Mouse (Mus musculus): ENCODE measurements around the gene Sat1. TPM values are rescaled to one million over a fixed set of nuclear protein-coding genes. Genes with fewer than 3 reads are reported as not detected.

Gene Sat1
- polyA plus RNA-seq (2012; rRNA removed) = 6.8 and 12.4 TPM in 2 replicates

GRCm38 (mm10) chrX:155216271-155216670 is at the start of gene Sat1:
Gene Sat1, minus strand, starts transcription at chrX:155216449.
- peaks cover 7% of the 10 kb centered on the region for H3K36me3 ChIP-seq (ENCODE audit: control insufficient read depth, insufficient read depth, low read length)
- TF ChIP-seq POLR2A (IDR thresholded peaks at IDR 0.05; ENCODE audit: low read depth, low read length) (no peak; the same call in 1 of the 2 replicates), CTCF (IDR thresholded peaks at IDR 0.05; ENCODE audit: extremely low read depth, insufficient read length, insufficient replicate concordance, low read depth, low read length) (peak; percentile 63; the same call in 1 of the 2 replicates)
- peak within 1 kb of the TSS; percentile 99 for H3K4me3 ChIP-seq (ENCODE audit: low read depth, low read length)
- no peaks in the 10 kb centered on the region for H3K27me3 ChIP-seq (ENCODE audit: control insufficient read depth, insufficient read depth, low read length)
- H3K4me1 ChIP-seq (ENCODE audit: control insufficient read depth, insufficient read depth, insufficient read length, low read length) = no peaks in the 10 kb centered on the region
- whole genome bisulfite sequencing = 13% methylated on average over 26 of the region's 26 CpGs
- H3K27ac ChIP-seq (ENCODE audit: insufficient read depth, low read depth, low read length) = peak within 1 kb of the TSS; percentile 100

GRCm38 (mm10) chrX:155262915-155263252 is 46.6 kb upstream of the Sat1 start:
- H3K4me1 ChIP-seq (ENCODE audit: control insufficient read depth, insufficient read depth, insufficient read length, low read length) = no peaks in the 10 kb centered on the region
- H3K27me3 ChIP-seq (ENCODE audit: control insufficient read depth, insufficient read depth, low read length) = no peaks in the 10 kb centered on the region
- H3K36me3 ChIP-seq (ENCODE audit: control insufficient read depth, insufficient read depth, low read length) = no peaks in the 10 kb centered on the region
- H3K4me3 ChIP-seq (ENCODE audit: low read depth, low read length) = peak overlapping the region; percentile 97
- peak overlapping the region; percentile 68; the same call in 1 of the 2 replicates for H3K27ac ChIP-seq (ENCODE audit: insufficient read depth, low read depth, low read length)
- WGBS = 23% methylated on average over 1 of the region's 1 CpGs
- TF ChIP-seq POLR2A (IDR thresholded peaks at IDR 0.05; ENCODE audit: low read depth, low read length) (no peak), CTCF (IDR thresholded peaks at IDR 0.05; ENCODE audit: extremely low read depth, insufficient read length, insufficient replicate concordance, low read depth, low read length) (no peak)

- TF ChIP-seq CTCF (IDR thresholded peaks at IDR 0.05; ENCODE audit: extremely low read depth, insufficient read length, insufficient replicate concordance, low read depth, low read length) (peak; percentile 57; the same call in 1 of the 2 replicates), POLR2A (IDR thresholded peaks at IDR 0.05; ENCODE audit: low read depth, low read length) (peak; percentile 77)
- peak within 1 kb of the TSS; percentile 68 for H3K27ac ChIP-seq (ENCODE audit: insufficient read depth, low read depth, low read length)
- 8% methylated on average over 36 of the region's 37 CpGs for WGBS
- H3K36me3 ChIP-seq (ENCODE audit: control insufficient read depth, insufficient read depth, low read length) = no peaks in the 10 kb centered on the region
- no peaks in the 10 kb centered on the region for H3K4me1 ChIP-seq (ENCODE audit: control insufficient read depth, insufficient read depth, insufficient read length, low read length)
- no peaks in the 10 kb centered on the region for H3K27me3 ChIP-seq (ENCODE audit: control insufficient read depth, insufficient read depth, low read length)
- peak within 1 kb of the TSS; percentile 97 for H3K4me3 ChIP-seq (ENCODE audit: low read depth, low read length)
These were observed 46.1 kb upstream of the Sat1 start, which contains the start of gene Acot9 for GRCm38 (mm10) chrX:155262235-155262914. Gene Acot9, plus strand, starts transcription at chrX:155262443.

- Histone ChIP-seq H3K4me3 (ENCODE audit: low read depth, low read length) (no peak overlapping the region), H3K27me3 (ENCODE audit: control insufficient read depth, insufficient read depth, low read length) (no peaks in the 10 kb centered on the region), H3K36me3 (ENCODE audit: control insufficient read depth, insufficient read depth, low read length) (no peaks in the 10 kb centered on the region), H3K27ac (ENCODE audit: insufficient read depth, low read depth, low read length) (no peak overlapping the region), H3K4me1 (ENCODE audit: control insufficient read depth, insufficient read depth, insufficient read length, low read length) (no peaks in the 10 kb centered on the region)
- no peak for TF ChIP-seq CTCF (IDR thresholded peaks at IDR 0.05; ENCODE audit: extremely low read depth, insufficient read length, insufficient replicate concordance, low read depth, low read length)
- no peak for TF ChIP-seq POLR2A (IDR thresholded peaks at IDR 0.05; ENCODE audit: low read depth, low read length)
These were observed 40.6 kb upstream of the Sat1 start for GRCm38 (mm10) chrX:155256856-155257255.

GRCm38 (mm10) chrX:155218277-155218676 is 2.0 kb upstream of the Sat1 start:
- Histone ChIP-seq H3K27me3 (ENCODE audit: control insufficient read depth, insufficient read depth, low read length) (no peaks in the 10 kb centered on the region), H3K4me1 (ENCODE audit: control insufficient read depth, insufficient read depth, insufficient read length, low read length) (no peaks in the 10 kb centered on the region), H3K27ac (ENCODE audit: insufficient read depth, low read depth, low read length) (no peak overlapping the region), H3K4me3 (ENCODE audit: low read depth, low read length) (no peak overlapping the region), H3K36me3 (ENCODE audit: control insufficient read depth, insufficient read depth, low read length) (peaks cover 4% of the 10 kb centered on the region; the same call in 1 of the 2 replicates)
- TF ChIP-seq POLR2A (IDR thresholded peaks at IDR 0.05; ENCODE audit: low read depth, low read length) (no peak), CTCF (IDR thresholded peaks at IDR 0.05; ENCODE audit: extremely low read depth, insufficient read length, insufficient replicate concordance, low read depth, low read length) (no peak)
- 50% methylated on average over 2 of the region's 2 CpGs for WGBS

GRCm38 (mm10) chrX:155215501-155216248 is 574 bp downstream of the Sat1 start:
- TF ChIP-seq POLR2A (IDR thresholded peaks at IDR 0.05; ENCODE audit: low read depth, low read length) (no peak), CTCF (IDR thresholded peaks at IDR 0.05; ENCODE audit: extremely low read depth, insufficient read length, insufficient replicate concordance, low read depth, low read length) (no peak)
- Histone ChIP-seq H3K36me3 (ENCODE audit: control insufficient read depth, insufficient read depth, low read length) (peaks cover 7% of the 10 kb centered on the region), H3K27ac (ENCODE audit: insufficient read depth, low read depth, low read length) (peak overlapping the region; percentile 100), H3K4me3 (ENCODE audit: low read depth, low read length) (peak overlapping the region; percentile 99), H3K27me3 (ENCODE audit: control insufficient read depth, insufficient read depth, low read length) (no peaks in the 10 kb centered on the region), H3K4me1 (ENCODE audit: control insufficient read depth, insufficient read depth, insufficient read length, low read length) (no peaks in the 10 kb centered on the region)
- 10% methylated on average over 21 of the region's 24 CpGs for WGBS
